Mouse (Mus musculus) testis, adult 2 months (tissue): Measurements from ENCODE around the gene Slc9a3.

Source experiments
- CTCF ChIP-seq: fragments of 200-500 bp; IDR thresholded peaks from 2 replicates; pipeline ENCODE4 v1.5.1; 2012; ENCODE audit warnings: low read depth, mild to moderate bottlenecking, inconsistent platforms, low read length, moderate library complexity; ENCODE audit not compliant: control insufficient read depth, insufficient read depth, insufficient replicate concordance
- POLR2A ChIP-seq: fragments of 200-500 bp; IDR thresholded peaks from 2 replicates; pipeline ENCODE4 v1.6.1; 2012; ENCODE audit warnings: low read depth, mild to moderate bottlenecking, inconsistent platforms, low read length, moderate library complexity; ENCODE audit not compliant: control insufficient read depth

DNA sequence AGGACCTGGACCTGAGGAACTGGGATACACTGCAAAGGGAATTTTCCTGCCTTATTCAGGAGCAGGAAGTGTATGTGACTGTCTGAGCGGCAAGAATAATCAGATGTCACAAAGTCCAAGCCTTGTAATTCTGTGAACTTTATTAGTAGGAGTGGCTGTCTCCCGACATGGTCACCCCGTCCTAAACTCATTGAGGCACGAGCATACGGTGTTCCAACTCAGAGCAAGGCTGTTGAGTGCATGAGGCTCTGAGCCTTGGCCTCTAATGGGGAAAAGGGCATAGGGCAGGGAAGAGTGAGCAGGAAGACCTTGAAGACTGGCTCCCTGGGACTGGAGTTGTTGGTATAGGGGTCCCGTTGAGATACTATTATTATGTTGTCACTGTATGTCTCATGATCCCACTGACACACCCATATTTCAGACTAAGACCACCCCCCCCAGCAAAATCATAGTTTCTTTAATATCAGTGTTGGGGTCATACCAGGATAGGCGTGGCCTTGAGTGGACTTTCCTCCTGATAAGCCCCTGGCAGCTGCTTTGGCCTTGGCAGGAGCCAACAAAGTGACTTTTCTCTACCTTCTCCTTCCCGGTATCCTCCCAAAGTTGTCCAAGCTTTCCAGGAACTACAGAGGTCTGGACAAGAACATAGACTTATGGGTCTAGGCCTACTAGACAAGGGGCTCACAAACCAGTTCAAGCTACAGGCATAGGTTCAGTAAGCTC, 19.0 kb upstream of the Slc9a3 start:
- no peak for TF ChIP-seq CTCF
- TF ChIP-seq POLR2A = no peak
